Mouse (Mus musculus) 3T3-L1 (cell line): Measurements from ENCODE around the gene Mdk.

Source experiments
- DNase-seq: peaks from one replicate; pipeline ENCODE4 v3.0.0-alpha.2; 2015; ENCODE audit warnings: low read depth, low spot score

Gene Mdk

DNA sequence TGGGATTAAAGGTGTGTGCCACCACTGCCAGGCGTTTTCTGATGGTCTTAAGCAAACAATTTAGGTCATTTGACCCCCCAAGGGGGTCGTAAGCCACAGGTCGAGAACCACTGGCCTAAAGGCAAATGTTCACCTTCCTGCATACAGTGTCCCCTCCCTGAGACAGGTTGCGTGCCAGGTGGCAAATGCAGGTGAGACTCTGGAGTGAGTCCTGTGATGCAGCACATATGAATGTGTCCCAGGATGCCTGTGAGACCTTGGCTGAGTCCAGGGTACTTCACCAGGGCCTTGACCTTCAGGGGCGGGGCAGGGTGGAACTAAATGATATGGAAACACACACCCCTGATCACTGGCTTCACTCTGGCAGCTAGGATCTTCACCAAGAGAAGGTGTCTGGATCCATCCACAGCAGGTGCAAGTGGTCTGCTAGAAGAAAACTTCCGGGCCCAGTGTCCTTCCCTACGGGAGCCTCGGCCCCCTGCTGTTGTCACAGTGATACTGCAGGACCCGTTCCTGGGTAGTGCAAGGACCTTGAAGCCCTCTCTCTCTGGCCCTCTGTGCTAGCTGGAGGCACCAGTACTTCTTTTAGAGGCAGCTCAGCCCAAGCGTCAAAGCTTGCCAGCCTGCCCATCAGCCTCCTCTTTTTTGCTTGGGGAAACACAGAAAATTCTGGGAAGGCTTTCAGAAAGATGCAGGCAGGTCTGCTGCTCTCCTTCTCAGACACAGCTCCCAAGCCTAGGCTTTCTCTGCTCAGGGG, 26.8 kb upstream of the Mdk start:
- DNase-seq = peak; percentile 62

DNA sequence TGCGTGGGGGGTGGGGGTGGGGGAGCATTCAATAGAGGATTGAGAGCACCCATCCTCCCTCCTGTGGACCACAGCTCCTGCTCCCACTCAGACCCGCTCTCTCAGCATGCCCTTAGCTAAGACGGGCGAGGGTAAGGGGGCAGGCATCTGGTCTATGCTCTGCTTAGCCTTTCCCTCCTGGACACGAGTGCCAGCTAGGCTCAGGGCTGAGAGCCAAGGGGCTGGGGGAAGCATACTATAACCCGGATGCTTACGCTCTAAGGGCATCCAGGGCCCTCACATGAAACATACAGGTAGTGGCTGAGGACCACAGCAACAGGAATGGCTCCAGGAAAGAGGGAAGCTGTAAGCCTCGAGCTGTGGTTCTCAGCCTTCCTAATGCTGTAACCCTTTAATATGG, 26.0 kb upstream of the Mdk start:
- DNase-seq = no peak

DNA sequence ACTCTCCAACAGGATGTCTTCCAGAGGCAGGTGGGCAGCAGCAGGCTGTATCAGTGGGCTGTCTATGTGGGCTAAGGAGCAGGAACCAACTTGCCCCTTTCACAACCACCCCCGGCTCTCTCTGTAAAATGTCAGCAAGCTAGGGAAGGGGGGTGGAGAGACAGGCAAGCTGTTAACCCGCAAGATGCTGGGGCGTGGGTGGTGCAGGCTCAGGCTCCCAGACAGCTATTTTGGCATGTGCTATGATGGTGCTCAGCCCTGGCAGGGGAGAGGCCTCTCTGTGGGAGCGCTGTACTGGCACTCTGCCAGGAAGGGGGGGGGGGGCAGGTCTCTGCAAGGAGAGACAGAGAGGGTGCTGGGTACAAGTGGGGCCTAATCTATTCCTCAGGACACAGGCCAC, 25.0 kb upstream of the Mdk start:
- DNase-seq = no peak

DNA sequence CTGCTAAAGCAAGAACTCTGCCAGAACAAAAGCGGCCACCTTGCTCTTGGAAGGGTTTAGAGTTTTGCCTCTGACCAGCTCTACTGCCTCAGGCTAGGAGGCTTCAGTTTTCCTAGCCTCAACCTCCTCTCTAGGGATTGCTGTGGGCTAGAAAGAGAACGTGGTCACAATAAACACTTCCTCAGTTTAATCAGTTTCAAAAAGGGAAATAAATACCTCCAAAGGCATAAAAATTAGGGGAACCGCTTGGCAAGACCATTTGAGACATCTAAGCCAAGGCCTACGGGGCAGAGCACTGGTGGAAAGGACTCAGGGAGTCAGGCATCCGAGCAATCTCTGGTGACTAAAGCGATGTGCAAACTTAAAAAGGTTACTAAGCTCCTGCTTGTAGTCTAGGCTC, 23.8 kb upstream of the Mdk start:
- DNase-seq = no peak

DNA sequence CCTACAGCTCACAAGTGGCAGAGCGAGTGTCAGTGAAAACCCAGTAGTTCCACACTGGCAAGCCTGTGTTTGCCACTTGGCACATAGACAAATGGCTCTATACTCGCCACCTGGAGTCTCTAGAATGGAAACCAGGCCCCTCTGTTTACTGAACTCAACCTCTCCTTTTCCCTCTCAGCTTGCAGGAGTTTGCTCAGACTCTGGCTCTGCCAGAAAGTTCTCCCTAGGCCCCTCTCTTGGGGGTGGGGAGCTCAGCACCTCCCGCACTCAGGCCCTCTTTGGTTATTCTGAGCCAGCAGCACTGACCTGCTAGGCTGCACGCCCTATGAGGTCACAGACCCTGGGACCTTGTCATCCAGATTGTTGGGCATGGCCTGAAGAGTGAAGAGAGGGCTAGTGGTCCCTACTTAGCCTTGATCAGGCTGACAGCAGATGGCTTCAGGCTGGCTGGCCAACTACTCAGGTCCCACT, 23.1 kb upstream of the Mdk start:
- no peak for DNase-seq

DNA sequence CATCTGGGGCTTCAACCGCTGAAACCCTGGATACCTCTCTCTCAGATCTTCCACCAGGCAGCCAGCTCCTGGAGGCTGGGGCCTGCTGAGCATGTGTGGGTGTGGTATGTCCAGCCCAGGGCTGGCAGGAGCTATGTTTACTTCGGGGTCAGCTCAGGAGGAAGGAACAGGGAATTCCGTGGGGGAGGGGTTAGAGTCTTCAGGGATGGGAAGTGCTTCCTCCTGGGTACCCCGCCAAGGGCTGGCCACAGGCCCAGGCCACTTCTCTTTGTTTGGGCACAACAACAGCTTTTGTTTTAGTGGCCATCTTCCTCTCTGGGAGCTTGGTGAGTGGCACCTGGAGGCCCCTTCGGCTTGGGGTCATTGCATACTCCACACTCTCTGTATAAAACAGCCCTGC, 21.7 kb upstream of the Mdk start:
- DNase-seq = peak; percentile 51

DNA sequence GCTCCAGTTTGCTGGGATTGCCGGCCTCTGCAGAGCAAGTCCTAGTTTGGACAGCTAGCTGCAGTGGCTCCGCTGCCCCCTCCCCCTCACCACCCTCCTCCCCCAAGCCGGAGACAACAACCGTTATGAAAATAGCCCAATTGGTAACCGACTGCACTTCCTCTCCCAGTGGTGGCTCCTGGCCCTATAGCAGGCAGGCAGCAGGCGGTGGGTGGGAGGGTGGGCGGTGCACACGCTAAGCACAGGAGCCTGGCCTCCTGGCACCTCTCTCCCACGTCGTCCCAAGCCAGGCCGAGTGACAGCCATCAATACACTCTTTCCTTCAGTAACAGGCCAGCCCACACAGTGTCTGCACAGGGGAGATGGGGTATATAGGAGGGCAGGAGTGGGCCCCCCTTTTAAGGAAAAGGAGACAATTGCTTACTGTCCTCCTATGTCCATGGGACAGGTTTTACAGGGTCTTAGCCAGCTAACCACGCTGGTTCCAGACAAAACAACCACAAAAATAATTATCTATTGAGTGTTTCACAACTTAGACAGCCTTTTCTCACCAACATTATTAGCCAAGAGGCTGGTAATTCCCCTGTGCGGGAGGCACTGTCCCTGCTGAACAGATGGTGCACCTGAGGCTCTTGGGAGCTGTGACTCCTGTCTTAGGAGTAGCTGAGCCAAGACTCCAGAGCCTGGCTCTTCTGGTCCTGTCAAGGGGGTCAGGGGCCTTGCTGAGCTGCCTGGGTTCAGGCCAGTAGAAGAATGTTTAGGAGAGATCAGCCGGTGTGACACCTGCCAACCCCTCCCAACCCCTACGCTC, 18.4 kb upstream of the Mdk start:
- no peak for DNase-seq

DNA sequence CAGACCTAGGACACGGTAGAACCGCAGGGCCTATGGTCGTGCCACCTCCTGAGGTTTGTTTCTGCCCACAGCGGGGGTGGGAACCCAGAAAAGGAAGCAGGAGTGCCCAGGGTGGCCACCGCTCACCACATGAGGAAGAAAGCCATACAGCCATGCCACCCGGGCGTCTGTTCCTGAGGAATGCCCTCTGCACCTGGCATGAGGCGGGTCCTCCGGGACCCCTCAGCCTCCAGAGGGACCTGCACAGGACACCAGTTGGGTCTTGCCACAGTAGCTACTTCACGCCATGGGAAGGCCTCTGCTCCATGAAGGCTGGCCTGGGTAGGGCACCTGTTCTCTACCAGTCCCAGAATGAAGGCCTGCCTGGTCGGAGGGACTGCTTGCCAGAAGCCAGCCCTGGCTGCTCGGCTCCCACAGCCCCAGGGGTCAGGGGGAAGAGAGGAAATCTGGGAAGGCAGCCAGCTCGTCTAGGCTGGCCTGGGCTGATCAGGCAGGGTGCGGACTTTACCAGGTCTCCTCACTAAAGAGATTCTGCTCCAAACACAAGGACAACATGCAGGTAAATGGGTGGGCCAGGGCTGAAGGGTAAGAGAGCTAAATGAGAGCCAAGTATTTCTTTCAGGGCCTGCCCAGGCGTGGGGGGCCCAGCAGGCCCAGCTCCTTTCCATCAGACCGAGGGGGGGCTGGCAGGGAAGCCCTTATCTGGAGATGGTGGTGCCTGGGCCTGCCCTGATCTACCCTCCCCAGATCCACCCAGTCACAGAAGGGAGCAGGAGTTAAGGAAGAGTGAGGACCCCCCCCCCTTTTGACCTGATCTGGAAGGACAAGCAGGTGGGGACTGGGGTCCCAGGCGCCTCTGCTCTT, 17.5 kb upstream of the Mdk start:
- DNase-seq = no peak

DNA sequence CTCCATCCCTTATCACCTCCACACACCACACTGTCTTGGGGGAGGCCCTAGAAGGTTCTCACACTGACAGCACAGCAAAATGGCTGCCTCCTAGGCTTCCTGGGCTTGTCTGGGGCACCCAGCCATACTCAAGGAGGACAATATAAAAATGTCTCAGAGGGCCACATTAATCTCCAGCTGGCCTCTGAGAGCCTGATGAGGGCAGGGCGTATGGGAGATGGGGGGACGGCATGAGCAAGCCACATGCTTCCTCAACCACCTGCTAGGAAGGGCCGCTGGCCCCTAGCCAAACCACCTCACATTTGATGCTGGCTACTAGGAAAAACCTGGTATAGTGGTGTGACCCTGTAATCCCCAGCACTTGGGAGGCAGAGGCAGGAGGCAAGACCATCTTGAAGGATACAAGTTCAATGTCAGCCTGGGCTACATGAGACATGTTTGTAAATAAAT, 16.7 kb upstream of the Mdk start:
- no peak for DNase-seq

DNA sequence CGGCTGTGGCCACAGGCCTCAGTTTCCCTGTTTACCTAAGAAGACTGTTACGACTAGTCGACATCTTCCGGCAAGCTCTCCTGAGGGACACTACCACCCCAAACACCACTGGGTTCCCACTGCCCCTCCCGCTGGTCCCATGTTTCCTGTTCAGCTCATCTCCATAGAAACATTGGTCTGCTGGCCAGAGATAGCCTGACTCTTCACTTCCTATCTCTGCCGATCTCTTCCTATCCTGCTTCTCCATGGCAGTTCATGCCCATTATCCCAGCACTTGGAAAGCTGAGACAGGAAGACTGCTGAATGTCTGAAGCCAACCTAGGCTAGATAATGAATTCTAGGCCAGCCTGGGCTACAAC, 16.0 kb upstream of the Mdk start:
- DNase-seq = no peak

DNA sequence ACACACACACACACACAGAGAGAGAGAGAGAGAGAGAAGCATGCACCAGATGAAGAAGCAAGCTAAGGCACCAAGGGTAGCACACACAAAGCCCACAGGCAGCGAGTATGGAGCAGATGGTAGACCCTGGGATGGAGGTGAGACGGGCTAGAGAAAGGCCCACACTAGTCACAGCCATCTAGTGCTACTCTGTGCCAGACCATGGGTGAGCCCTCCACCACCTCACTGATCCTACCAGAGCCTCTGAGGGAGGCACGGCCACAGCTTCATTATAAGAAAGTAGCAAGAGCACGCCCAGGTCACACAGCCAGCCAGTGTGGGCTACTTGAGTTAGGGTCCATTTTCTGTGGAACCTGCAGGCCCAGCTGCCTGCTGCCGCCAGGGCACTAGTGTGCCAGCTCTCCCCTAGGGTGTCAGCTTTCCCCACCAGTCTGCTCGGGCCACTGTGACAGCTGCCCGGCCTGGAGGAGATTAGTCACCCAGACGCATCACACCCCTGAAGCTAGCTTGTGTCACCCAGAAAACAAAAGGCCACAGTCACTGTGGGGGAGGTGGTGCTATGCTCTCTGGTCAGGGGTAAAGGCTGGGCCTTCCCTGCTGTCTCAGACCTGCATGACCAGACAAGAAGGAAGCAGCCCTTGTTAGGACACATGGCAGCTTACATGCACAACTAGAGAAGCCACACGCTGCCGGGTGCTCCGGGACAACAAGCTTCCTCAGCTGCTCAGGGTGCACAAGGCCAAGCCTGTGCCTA, 15.5 kb upstream of the Mdk start:
- DNase-seq = peak; percentile 80

DNA sequence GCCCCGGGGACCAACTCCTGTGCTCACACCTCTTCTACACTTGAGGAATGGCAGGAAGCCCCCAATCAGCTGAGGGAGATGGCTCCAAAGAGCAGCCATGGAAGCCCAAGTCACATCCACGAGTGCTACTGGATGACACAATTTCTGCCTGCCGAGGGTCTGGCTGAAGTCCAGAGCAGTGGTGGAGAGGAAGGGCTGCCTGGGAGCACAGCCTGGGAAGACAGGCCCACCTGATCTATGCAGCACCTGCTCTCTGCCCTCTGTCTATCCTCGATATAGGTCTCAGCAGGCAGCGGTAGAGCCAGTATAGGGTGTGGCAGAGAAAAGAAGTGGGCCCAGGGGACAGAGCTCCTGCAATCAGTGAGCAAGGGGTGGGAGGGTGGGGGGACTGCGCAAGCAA, 14.7 kb upstream of the Mdk start:
- no peak for DNase-seq

DNA sequence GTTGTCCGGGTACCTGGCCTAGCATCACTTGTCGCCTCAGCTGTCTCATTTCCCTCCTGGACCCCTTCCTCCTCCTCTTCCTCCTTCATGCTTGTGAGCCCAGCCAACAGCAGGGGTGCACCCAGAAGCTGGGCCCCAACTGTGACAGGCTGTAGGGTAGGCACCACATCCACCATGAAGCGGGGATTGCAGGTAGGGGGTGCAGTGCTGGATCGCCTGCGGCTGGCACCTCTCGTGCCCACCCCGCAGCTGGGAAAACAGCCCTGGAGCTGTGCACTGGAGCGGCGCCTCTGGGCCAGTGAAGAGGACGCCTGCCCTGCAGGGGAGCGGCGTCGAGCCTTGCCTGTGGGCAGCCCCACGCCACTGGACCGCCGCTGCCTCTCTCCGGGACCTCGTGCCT, 13.4 kb upstream of the Mdk start, which contains the start of gene Gm9821:
Gene Gm9821 (plus strand): TSS at position 221 of the 400 bp plus-strand sequence.
- no peak for DNase-seq

DNA sequence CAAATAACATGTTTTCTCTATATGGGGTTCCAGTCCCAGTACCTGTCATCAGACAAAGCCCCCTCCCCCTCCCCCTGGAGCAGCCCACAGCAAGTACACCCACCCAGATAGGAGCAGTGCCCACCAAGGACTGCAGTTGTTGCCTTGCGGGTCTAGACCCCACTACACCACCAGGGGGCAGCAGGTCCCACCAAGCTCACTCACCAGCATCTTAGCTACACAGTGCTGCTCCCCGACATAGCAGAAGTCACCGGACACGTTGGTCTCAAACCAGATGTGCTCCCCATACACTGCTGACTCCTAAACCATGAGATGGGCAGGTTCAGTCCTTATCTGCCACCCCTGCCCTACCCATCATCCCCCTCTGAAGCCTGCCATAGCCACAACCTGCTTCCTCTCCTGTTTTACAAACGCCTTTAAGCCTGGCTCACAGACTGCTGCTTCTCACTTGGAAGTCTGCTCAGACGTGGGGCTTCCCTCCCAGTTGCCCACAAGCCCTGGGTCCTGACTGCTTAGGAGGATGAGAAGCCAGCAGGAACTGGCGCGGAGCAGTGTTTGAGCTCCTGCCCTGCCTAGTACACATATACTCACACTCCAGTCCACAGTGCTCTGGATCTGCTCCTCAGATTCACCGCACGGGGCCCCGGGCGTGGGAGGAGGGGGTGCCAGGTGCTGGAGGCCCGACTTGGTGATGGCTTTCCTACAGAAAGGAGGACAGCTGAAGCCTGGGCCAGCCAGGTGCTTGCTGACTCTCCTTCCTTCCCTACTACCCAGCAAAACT, 12.3 kb upstream of the Mdk start:
- peak; percentile 76 for DNase-seq

DNA sequence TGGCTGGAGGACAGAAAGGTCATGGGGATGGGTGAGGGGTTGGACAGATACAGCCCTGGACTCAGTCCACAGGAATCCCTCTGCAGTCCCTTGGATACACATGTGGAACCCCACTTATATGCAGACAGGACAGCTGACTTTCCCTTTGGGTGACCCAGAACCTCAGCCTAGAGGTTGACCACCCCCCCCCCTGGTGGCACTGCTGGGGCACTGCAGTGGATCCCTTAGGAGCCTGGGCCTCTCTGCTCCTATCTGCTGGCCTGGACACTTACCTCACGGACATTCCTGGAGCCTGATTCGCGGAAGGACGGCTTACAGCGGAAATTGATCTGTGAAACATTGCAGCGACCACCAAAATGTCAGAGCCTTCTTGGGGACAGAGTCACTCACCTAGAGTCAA, 10.3 kb upstream of the Mdk start:
- DNase-seq = no peak

DNA sequence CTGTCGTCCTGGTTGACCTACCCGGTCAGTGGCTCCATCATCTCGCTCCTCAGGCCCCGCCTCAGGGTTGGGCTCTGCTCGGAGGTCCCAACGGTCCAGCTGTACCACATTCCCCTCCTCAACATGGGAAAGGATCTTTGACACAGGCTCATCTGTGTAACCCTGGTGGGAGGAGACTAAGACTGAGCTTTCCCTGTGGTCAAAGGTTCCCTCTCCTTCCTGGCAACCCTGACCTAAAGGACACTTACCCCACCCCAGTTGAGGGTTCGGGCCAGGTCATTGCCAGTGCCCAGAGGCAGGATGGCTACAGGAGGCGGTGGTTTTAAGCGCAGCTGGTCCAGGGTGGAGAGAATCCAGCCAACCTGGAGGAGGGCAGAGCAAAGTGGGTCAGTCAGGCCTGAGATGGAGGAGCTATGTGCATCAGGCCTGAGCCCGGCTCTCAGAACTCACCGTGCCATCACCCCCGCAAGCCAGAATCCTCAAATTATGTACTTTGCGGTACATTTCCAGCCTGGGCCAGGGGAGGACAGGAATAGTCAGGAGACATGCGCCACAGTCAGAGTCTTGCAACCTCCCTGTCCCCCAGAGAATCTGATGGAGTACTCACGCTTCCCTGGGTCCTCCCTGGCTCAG, 7.3 kb upstream of the Mdk start:
- DNase-seq = no peak

DNA sequence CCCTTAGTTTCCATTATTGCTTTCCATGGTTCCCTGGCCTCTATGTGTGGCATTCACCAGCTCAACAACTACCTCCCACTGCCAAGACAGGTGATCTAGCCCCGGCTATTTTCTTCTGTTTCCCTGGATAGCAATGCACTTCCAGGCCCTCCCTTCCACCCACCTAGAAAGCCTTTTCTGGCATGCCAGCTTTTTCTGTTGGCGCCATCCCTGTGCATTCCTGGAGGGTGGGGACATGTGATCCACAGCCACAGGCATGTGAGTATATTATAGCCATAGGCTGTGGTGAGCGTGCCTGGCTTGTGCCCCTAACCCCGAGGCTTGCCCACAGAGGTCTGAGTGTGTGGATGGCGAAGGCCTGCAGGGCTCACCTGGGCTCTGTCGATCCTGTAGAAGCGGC, 4.1 kb upstream of the Mdk start:
- DNase-seq = no peak

DNA sequence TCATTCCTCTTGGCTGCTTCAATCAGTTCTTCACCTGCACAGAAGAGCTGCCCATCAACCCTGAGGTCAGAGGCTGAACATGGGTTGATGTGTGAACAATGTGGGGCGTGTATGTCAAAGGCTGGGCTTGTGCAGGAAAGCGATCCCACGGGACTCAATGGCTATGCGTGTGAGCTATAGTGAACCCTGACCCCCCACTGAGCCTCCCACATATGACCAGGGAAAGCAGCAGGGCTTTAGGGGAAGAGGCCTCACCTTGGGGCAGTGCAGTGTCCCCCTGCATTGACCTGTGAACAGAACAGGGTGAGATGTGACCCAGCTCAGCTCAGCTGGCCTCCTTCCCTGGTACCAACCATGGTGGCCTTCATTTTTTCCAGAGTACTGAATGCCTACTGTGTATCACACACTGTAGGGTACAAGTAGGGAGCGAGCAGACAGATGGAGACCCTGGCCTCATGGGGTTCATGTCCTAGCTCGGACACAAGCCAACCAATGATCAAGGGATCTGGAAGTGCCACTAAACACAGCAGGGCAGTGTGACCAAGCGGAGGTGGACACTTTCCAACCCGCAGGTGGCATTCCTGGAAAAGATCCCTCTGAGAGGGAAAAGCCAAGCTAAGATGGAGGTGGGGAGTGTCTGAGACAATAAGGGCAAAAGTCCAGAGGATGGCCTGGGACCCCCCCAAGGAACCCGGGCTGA, 2.9 kb upstream of the Mdk start:
- no peak for DNase-seq

DNA sequence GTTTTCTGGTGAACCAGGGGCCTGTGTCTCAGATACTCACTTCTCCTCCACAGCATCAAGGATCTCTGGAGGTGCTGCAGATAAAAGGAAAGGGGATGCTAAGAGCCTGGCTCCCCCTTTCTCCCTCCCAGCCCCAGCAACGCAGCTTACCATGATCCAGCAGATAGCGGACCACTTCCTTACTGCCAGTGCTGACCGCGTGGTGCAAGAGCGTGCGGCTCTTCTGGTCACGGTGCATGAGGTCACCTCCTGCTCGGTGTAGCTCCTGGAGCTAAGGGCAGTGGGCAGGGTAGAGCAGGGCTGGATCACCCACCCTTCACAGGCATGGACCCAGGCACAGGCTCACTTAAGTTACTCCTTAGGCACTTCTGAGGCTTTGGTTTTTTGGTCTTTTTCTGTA, 1.9 kb upstream of the Mdk start:
- no peak for DNase-seq
